Mouse (Mus musculus) lung, adult 2 months (tissue): Measurements from ENCODE around the gene Hist1h2bj.

Experiments
- CTCF ChIP-seq: fragments of 200-500 bp; IDR thresholded peaks from 2 replicates; pipeline ENCODE4 v1.5.1; 2011; ENCODE audit warnings: mild to moderate bottlenecking, low read length, control low read depth; ENCODE audit not compliant: insufficient read depth
- POLR2A ChIP-seq: fragments of 200-500 bp; IDR thresholded peaks from 2 replicates; pipeline ENCODE4 v1.6.1; 2011; ENCODE audit warnings: low read depth, mild to moderate bottlenecking, control low read depth, low read length, borderline replicate concordance; ENCODE audit errors: extremely low read depth

DNA sequence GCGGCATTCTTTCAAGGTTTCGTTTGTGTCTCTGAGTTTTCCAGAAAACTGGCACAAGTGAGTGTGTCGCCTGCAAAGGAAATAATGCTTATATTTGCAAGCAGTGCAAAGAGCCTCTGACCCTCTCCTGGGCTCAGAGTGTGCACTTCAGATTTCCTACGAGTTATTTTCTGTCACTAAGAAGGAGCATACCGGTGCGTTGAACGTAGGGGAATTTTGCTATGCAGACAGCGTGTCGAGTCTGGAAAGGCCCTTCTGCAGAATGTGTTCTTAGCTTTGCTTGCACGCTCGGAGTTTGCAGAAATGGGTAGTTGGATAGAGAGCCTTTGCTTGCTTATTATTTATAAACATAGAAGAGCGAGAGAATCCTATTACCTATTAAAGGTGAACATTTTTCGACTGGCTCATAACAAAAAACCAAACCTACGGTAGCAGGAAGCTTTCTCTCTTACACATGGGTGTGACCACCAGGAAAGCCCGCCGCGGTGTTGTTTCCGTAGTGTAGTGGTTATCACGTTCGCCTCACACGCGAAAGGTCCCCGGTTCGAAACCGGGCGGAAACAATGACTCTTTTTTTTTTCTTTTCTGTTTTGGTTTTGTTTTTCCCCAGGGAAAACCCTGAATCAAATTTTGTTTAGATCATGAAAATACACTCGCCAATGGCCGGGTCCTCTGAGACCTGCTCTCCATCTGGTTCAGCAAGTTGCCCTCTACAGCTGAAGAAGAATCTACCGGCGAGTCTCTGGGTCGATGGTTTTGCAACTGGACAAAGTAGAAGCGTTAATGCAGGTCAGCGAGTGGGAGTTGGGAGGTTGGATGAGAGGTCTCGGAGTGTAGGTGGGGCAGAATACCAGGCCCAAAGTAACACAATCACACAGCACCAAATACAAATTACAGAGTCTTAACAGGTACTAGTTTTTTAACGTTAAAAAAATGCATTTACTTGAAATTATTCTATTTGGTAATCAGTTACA lies 16.7 kb upstream of the Hist1h2bj start:
- no peak for TF ChIP-seq CTCF
- TF ChIP-seq POLR2A: no peak
